Mouse (Mus musculus) heart, postnatal 14 days (tissue): ENCODE results near the gene Dll3. TPM values are rescaled to one million over a fixed set of nuclear protein-coding genes. Genes with fewer than 3 reads are reported as not detected.

Experiments used
- DNase-seq, 2 experiments: peaks; one replicate each; pipeline ENCODE4 v3.0.0; 2021 to 2022
- intact Hi-C: fragments of 180-260 bp; cut with DNase I; formaldehyde crosslinking; loops from one replicate; pipeline ENCODE4 v1.15.1; 2025
- total RNA-seq, 2 experiments: library from RNA; stranded (reverse); gene quantifications; 2 replicates each; pipeline ENCODE4 v1.2.3; 2021

The Dll3 gene
- total RNA-seq, 2 experiments from 2014 or later = not detected

DNA sequence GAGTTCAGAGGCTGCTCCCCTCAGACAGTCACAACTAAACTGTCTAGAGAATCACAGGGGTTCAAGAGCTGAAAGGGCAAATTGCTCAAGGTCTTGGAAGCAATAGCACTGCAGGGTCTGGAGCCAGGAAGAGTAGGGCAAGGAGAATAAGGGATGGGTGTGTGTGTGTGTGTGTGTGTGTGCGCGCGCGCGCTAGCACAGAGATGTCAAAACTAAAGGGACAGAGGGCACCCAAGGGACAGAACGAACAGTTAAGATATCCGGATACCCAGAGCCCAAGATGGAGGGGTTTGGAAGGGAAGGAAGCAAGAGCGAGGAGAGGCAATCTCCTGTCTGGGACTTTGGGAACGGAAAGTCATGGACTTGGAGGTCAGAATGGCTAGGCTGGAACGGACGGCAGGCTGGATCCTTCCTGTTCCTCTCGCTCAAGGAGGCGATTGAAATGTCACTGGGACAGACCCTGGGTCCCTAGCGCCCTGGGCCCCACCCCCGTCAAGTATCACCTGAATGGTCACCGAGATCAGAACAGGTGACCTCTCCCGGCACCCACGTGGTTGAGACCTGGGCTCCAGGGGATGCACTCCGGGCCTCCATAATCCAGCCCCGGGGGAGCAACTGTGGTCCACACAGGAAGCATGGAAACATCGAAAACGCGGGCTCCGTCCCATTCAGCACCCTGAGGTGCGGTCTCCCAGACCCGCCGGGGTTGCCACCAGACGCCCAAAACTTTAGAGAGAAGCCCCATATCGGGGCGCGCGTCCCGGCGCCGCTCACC, 9.3 kb upstream of the Dll3 start:
- intact Hi-C loops = no loop called here
- DNase-seq = no peak

DNA sequence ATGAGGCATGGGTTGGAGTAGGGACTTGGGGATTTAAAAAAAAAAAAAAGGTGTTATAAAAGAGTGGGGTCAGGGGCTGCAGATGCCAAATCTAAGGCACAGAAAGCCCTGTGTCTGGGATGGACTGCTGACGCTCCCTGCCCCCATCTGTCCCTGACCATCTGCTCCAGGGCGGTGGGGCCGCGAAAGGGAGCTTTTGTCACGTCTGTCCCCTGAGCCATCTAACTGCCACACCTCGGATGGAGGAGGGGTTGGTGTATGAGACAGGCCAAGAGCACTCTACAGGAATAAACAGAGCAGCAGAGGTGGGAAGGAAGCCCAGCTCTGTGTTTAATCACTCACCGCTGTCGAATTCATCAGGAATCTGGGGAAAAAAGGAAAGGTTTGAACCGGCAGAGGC, 7.7 kb upstream of the Dll3 start:
- intact Hi-C loops = no loop called here

DNA sequence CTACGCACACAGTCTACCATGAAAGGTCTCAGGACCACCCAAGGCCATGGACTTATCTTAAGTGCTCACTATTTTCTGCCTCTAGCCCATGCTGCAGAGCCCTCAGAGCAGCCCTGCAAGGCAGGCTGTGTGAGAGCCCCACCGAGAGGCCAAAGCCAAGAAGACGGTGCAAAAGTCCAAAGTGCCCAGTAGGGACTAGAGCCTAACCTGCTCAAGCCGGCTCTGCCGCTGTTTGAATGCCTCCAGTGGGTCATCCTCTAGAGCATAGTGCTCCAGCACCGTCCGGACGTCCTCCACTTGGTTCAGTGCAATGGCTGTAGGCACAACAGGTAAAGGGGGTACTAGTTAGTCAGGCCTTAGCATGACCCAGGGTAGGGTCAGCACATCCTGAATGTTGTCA, 4.2 kb upstream of the Dll3 start:
- intact Hi-C loops = no loop called here

More for the DNA sequence above, 7.7 kb upstream of the Dll3 start:
- DNase-seq = no peak

DNA sequence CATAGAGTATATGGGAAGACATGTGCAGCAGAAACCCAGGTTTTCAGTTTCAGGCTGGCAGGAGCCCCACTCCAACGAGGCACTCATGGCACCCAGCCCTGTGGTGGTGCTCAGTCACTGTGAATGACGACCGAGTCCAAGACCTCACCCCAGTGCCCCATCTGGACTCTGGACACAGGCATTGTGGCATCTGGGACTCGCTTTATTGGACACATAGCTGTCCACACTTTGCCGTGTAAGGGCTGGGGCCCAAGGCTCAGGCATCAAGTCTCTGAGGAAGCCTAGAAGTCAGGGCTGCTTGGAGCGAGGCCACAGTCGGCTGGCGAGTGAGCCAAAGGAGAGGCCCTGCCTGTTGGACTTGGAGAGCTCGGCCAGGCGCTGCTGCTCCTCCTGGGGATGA, 3.6 kb upstream of the Dll3 start:
- intact Hi-C loops = no loop called here
- DNase-seq = no peak

More for the DNA sequence above, 4.2 kb upstream of the Dll3 start:
- DNase-seq = no peak

DNA sequence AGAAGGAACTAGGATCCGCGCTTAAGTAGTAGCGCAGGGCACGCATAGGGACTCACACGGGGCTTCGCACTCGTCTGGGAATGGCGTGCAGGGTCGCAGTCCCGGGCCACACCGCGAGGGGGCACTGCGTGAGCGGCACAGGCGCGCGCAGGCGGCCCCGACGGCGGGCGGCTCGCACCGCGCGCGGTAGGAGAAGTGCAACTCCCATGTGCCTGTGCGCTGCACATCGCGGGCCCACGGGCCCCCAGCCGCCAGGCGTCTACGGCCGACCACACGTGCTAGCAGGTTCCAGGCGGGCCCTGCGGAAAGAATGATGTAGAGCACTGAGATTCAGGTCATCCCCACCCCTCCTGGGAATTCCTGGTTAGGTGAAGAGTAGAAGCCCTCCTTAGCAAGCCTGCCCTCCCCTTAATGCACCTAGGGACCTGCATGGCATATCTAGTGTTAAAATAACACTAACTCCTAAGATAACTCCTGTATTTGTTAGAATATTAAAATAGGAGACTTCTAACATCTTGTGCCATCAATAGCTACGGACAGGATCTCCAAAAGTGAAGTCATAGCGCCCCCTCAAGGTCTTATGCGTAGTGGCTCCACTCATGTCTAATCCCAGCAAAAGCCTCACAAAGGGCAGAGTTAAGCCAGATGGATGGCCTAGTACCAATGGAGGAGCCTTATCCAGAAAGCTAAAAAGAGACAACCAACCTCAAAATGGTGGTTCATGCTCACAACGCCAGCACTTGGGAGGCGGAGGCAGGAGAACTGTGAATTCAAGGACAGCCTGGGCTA, 3.0 kb downstream of the Dll3 start:
- peak in 1 of 2 experiments; percentile 50 for DNase-seq
- intact Hi-C loops = loop anchor here (2.0 kb wide), 1 partner anchor 150 kb away; no protein-coding TSS in a partner anchor

DNA sequence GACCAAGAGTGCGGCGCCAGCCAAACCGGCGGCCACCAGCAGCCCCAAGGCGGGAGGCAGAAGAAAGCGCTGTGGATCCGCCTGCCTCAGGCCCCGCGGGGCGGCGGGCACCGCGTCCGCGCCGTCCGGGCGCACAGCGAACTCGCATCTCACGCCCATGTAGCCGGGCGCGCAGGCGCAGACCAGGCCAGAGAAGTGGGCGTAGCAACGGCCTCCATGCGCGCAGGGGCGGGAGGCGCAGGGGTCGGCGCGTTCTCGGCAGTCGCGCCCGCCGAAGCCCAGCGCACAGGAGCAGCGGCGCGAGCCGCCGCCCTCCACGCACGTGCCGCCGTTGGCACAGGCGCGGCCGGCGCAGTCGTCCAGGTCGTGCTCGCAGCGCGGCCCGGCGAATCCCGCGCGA, 7.6 kb downstream of the Dll3 start:
- DNase-seq = peak; percentile 67 to 69
- intact Hi-C loops = no loop called here

DNA sequence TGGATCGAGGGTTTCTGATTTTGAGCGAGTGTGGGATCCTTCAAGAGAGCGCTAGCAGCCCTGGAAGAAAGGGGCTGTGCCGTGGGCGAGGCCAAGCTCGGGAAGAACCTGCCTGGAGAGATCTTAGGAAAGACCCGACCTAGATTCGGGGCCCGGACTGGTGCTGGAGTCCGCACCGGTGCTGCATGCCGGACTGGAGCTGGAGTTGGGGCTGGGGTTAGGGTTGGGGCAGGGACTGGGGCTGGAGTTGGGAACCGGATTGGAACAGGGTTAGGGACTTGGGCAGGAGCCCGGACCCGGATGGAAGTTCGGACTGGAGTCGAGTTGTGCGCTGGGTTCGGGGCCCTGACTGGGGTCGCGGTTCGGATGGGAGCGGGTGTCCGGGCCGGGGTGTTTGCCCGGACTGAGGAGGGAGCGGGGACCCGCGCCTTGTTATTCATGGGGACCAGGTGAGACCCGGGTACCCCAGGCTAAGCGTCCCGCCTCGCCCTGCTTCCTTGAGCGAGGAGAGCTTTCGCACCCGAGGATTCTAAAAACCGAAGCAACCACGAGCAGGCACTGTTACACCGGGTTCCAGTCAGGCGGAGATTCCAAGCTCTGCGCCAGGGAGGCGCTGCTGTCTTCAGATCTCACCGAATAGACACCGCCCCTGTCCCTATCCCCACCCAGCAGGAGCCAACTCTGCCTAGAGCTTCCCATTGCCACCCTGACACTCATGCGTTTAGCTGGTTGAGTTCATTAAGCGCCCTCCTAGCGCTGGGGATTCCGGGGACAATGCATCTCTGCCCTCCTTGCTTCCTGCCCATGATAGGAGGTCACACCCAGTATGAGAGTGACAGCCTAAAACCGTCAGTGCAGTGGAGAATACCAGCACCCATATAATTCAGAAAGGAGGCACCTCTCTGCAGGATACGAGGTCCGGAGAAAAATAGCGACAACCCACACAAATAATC, 11.1 kb downstream of the Dll3 start, which contains the start of gene Selenov:
Gene Selenov, minus strand, starts transcription at position 549 of the 953 bp plus-strand sequence.
- no peak for DNase-seq
- intact Hi-C loops = no loop called here

DNA sequence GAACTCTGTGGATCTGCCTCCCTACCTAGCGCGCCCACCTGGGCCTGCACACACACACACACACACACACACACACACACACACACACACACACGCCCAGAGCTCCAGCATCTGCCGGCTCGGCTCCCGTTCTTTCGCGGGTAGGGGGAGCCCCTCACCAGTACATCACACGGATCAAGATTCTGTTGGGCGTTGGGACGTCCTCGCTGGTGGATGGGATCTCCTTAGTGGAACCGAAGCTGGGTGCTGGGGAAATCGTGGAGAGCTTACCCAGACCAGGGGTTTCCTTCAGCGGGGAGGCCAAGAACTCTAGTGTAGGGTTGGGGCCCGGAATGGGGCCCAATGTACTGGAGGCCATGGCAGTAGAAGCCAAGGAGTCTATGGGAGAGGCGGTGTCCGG, 11.9 kb downstream of the Dll3 start:
- no peak for DNase-seq
- intact Hi-C loops = no loop called here

DNA sequence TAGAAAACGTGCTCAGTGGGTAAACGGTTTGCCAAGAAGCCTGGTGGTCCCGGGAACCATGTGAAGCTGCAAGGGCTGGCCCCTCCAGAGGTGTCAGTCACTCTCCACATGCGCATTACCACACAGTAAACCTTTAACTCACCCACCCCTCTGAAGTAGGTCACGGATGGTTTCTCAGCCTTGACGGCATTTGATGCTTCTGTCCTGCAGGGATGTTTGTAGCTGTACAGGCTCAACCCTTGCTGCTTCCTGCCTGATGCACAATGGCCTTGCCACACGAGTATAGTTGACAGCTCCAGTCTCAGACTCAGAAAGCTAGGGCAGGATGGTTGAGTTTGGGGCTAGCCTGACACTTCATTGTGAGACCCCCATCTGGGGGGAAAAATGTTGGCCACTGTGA, 21.4 kb downstream of the Dll3 start:
- no peak for DNase-seq
- intact Hi-C loops = no loop called here

DNA sequence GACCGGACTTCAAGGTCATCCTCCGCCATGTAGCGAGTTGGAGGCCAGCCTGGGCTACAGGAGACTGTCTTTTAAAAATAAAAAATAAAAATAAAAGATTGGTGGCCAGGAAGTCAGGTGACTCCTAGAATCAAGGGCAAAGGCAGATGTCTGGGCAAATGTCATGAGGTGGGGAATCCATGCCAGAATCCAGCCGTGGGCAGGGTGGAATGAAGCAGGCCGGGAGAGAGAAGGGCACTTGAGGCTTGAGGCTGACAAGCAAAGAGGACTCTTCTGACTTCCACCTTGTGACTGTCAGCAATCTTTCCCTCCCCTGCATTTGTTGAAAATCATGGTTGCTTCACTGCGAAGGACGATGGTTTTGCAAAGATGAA, 23.8 kb downstream of the Dll3 start:
- intact Hi-C loops = loop anchor here (5.0 kb wide), 1 partner anchor 59 kb away; the partner anchor contains the start of gene Supt5
- no peak for DNase-seq

DNA sequence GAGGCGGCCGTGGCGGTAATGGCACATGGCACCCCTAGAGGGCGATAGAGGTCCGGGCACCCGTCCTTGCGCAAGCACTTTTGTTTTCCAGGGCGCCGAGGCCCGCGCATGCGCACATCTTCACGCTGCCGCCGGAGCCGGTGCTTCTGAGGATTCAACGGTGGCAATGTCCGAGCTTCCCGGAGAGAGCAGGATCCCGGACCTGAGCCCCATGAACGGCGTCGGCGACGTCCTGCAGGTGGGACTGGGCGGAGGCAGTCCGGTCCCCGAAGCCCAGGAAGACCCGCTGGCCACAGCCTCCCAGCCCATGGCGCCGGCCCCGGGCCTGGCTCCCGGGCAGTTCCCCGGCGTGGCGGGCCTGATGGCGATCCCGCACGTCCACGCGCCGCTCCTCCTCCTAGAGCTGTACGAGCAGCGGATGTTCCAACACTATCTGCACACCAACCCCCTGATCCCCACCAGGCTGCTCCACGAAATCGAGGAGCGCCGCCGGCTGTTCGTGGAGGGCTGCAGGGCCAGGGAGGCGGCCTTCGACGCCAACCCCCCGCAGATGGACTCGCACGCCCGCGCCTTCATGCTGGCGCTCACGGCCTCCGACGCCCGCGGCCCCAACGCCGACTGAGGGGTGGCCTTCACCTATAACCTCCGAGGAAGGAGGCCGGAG, 24.3 kb downstream of the Dll3 start, which contains the start of gene Eid2b:
Gene Eid2b, plus strand, starts transcription at position 125 of the 664 bp plus-strand sequence.
- intact Hi-C loops = loop anchor here (2.0 to 5.0 kb wide), 3 partner anchors 25 to 69 kb away; partner anchors contain the start of genes Dll3 and Supt5
- peak; percentile 98 for DNase-seq

DNA sequence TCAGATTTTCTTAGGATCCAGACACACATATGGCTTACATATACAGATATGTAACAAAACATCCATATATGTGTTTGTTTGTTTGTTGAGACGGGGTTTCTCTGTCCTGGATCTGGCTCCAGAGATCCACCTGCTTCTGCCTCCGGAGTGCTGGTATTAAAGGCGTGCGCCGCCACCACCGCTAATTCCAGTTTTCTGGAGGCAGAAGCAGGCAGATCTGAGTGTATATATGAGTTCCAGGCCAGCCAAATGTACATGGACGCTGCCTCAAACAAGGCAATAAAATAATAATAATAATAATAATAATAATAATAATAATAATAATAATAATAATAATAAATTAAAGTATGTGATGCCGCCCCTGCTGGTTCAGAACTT, 24.8 kb downstream of the Dll3 start:
- DNase-seq = no peak
- intact Hi-C loops = loop anchor here (2.0 to 5.0 kb wide), 3 partner anchors 26 to 70 kb away; partner anchors contain the start of genes Dll3 and Supt5

DNA sequence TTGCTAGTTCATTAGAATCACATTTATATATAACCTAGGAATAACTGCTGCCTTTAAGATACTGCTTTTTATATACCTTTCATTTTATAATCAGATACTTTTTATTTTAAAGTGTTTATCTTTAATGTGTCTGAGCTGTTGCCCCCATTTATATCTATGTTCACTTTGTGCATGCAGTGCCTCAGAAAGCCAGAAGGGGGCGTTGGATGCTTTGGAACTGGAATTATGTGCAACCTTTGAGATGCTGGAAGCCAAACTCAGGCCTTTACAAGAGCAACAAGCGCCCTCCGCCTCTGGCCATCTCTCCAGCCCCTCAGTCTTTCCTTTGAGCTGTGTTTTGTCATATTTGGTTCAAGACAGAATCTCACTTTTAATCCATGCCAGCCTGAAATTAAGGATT, 30.3 kb downstream of the Dll3 start:
- DNase-seq = no peak
- intact Hi-C loops = no loop called here

DNA sequence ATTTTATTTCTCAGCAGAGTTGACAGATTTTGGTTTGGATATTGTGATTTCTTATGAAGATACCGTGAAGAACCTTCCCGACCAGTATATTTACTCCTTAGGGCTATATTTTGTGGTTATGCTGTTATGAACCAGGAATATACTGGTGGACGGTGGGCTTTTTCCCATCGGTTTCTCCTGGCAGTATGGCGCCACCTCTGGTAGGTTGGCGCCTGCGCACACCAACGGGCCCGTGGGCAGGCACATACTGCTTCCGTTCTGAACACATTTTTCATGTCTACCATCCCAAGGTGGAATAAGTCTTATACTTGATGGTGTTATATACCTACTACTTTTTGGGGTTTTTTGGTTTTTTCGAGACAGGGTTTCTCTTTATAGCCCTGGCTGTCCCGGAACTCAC, 32.7 kb downstream of the Dll3 start:
- intact Hi-C loops = no loop called here
- no peak for DNase-seq

DNA sequence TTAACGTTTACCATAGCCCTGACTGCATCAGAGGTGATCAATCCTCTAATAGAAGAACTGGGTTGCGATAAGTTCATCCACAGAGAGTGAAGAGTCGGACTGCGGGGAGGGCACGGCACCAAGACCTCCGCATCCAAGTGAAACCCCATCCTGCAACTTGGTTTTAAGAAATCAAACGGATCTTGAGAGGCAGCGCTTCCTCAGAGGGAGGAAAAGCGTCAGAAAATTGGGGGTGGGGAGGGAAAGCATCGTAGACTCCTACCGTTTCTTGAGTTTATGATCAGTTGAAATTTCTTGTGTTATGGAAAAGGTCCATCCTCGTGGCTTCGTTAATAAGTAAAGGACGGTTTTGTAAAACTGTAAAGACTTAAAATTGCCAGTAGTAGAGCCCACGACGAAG, 33.5 kb downstream of the Dll3 start:
- intact Hi-C loops = no loop called here
- no peak for DNase-seq

DNA sequence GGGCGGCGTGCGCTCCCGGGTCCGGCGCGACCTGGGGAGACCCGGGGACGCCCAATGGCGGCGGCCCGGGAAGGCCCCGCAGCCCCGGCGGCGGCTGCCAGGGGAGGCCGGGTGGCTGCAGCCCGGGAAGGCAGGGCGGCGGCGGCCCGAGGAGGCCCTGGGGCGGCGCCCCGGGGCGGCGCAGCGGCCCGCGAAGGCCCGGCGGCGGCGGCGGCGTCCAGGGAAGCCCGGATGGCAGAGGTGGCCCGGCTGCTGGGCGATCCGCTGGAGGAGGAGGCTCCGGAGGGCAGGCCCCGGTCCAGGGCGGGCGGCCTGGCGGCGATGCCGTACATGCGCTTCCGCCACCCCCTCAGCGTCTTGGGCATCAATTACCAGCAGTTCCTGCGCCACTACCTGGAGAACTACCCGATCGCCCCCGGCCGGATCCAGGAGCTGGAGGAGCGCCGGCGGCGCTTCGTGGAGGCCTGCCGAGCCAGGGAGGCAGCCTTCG, 34.0 kb downstream of the Dll3 start:
- intact Hi-C loops = no loop called here
- DNase-seq = peak; percentile 60 to 67

DNA sequence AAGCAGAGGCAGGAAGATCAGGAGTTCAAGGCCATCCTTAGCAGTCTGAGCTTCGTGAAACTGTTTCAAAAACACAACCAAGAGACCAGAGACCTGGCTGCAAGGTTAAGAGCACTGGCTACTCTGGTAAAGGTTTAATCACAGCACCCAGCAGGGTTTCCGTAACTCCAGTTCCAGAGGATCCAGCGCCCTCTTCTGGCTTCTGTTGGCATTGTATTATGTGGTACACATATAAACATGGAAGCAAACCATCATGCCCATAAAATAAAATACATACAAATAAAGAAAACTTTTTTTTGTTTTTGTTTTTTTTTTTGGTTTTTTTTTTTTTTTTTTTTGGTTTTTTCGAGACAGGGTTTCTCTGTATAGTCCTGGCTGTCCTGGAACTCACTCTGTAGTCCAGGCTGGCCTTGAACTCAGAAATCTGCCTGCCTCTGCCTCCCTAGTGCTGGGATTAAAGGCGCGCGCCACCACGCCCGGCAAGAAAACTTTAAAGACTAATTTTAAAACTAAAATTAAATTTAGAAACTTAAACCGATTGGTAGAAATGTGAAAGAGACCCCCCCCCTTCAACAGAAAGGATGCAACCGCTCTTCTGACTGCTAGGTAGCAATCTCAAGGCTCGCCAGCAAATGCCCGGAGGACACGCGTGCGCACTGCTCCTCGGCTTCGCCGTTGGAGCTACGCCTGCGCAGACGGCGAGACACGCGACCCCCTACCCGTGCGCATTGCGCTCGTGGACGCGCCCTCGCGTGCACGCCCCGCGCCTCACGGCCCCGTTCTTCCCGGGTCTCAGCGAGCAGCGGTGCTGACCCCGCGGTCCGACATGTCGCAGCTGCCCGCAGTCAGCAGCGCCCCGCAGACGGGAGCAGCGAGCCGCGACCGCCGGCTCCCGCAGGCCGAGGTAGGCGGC, 34.7 kb downstream of the Dll3 start, which contains the start of gene Eid2:
Gene Eid2, plus strand, starts transcription at position 753 of the 913 bp plus-strand sequence.
- DNase-seq = peak; percentile 83 to 86
- intact Hi-C loops = no loop called here

DNA sequence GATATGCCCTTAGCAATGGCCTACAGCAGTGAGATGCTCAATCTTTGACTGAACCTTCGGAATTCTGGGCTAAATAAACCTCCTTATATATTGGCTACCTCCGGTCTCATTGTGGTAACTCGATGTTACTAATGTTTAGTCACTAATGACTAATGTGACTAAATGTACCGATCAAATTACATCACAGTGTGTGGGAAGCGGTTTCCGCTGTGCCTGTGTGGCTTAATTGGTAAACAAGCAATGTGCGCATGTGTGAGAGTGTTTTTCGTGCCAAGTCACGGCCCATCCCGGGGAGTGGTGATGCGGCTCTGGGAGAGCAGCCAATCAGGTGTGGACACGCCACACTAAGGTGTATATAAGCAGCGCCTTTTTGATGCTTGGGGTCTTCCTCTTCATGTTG, 36.6 kb downstream of the Dll3 start:
- no peak for DNase-seq
- intact Hi-C loops = no loop called here
